Mouse (Mus musculus) forebrain, embryonic 10.5 days (tissue): Measurements from ENCODE around the gene Rab11fip5. TPM values are rescaled to one million over a fixed set of nuclear protein-coding genes. Genes with fewer than 3 reads are reported as not detected.

Experiments used
- DNase-seq: peaks from one replicate; pipeline ENCODE4 v3.0.0-alpha.2; 2017; ENCODE audit warnings: low spot score; ENCODE audit errors: extremely low spot score
- H3K27ac ChIP-seq: fragments of 300-500 bp; sonication (generic); 2 replicates; pipeline ENCODE4 v1.5.1; 2016; ENCODE audit warnings: mild to moderate bottlenecking
- H3K27me3 ChIP-seq: fragments of 300-500 bp; sonication (generic); 2 replicates; pipeline ENCODE4 v1.6.1; 2016; ENCODE audit warnings: mild to moderate bottlenecking; ENCODE audit not compliant: poor library complexity, severe bottlenecking
- H3K36me3 ChIP-seq: fragments of 300-500 bp; sonication (generic); replicated peaks from 2 replicates; pipeline ENCODE4 v1.6.1; 2016; ENCODE audit warnings: mild to moderate bottlenecking, moderate library complexity
- H3K4me1 ChIP-seq: fragments of 300-500 bp; sonication (generic); 2 replicates; pipeline ENCODE4 v1.6.1; 2016
- H3K4me3 ChIP-seq: fragments of 300-500 bp; sonication (generic); 2 replicates; pipeline ENCODE4 v1.5.1; 2016; ENCODE audit warnings: mild to moderate bottlenecking, moderate library complexity
- H3K9me3 ChIP-seq: fragments of 300-500 bp; sonication (generic); 2 replicates; pipeline ENCODE4 v1.6.1; 2016; ENCODE audit warnings: mild to moderate bottlenecking, moderate library complexity
- WGBS: fragments of 180-500 bp; shearing (Covaris S2); methylation state at CpG from one replicate; pipeline ENCODE4 v1.1.7; 2016; 5-methylcytosine and 5-hydroxymethylcytosine counted together
- polyA plus RNA-seq: library from polyadenylated mRNA; unstranded; fragments of >200 nt; fragmentation: Nextera tagmentation; extraction: Ambion mirVana; gene quantifications from 2 replicates; pipeline ENCODE4 v1.2.1, GENCODE M21; 2016

Rab11fip5 gene
- polyA plus RNA-seq, 1 experiment from 2014 or later = 3.1 TPM

GRCm38 (mm10) chr6:85339273-85339901, 35.0 kb downstream of the Rab11fip5 start:
- H3K27me3 ChIP-seq = peaks cover 64% of the 10 kb centered on the region

DNA sequence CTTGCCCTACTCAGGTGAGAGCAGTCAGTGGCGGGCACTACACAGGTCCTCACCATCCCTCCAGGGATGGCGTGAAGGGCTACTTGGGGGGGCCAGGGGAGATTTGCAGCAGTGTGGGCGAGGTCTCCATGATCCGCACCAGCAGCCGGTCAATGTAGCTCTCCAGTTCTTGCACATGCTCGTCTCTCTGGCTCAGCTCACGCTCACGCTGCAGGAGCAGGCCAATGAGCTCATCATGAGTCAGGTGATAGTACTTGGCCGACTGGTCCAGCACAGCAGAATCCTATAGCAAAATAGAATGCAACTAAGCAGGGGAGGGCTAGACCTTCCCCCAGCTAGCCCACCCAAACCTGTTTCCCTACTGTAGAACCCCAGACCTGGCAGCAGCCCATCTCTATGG, 37.5 kb downstream of the Rab11fip5 start:
- H3K4me3 ChIP-seq = no peak overlapping the region
- peaks cover 46% of the 10 kb centered on the region for H3K27me3 ChIP-seq
- no peaks in the 10 kb centered on the region for H3K36me3 ChIP-seq
- H3K27ac ChIP-seq = no peak overlapping the region
- 85% methylated on average over 9 of the region's 9 CpGs for whole genome bisulfite sequencing
- no peak for DNase-seq
- peaks cover 33% of the 10 kb centered on the region for H3K4me1 ChIP-seq
- no peaks in the 10 kb centered on the region for H3K9me3 ChIP-seq

More at GRCm38 (mm10) chr6:85339273-85339901, 35.0 kb downstream of the Rab11fip5 start:
- H3K4me3 ChIP-seq = no peak overlapping the region
- WGBS = 74% methylated on average over 1 of the region's 1 CpGs
- no peaks in the 10 kb centered on the region for H3K36me3 ChIP-seq
- H3K9me3 ChIP-seq = no peaks in the 10 kb centered on the region
- DNase-seq = no peak
- peaks cover 19% of the 10 kb centered on the region for H3K4me1 ChIP-seq
- H3K27ac ChIP-seq = no peak overlapping the region

GRCm38 (mm10) chr6:85335352-85335751, 39.1 kb downstream of the Rab11fip5 start:
- H3K9me3 ChIP-seq = no peaks in the 10 kb centered on the region
- H3K4me3 ChIP-seq = no peak overlapping the region
- DNase-seq = no peak
- H3K4me1 ChIP-seq = peaks cover 39% of the 10 kb centered on the region
- peaks cover 44% of the 10 kb centered on the region for H3K27me3 ChIP-seq
- WGBS = 68% methylated on average over 3 of the region's 3 CpGs
- 0 out of 2 replicates have a peak overlapping the region, but pooled peaks have one; percentile 51 for H3K27ac ChIP-seq
- H3K36me3 ChIP-seq = no peaks in the 10 kb centered on the region

DNA sequence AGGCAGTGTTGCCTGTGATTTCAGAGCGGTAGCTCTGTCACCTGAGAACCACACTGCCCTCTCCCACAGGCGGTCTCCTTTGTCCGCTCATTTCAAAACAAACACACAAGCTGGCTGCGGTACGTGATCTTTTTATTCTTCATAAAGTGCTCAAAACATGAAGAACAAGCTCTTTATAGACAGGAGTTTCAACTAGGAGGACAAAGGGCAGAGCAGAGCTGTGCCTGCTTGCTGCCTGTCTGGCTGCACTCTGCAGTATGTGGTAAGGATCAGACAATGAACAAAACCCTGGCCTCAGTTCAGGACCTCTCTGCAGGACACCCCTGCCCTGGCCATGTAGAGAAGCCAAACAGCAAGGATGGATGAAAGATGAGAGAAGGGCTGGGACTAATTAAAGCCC, 39.6 kb downstream of the Rab11fip5 start:
- Histone ChIP-seq H3K27ac (peak overlapping the region; percentile 51; the same call in 1 of the 2 replicates), H3K9me3 (no peaks in the 10 kb centered on the region), H3K36me3 (no peaks in the 10 kb centered on the region), H3K4me1 (peaks cover 39% of the 10 kb centered on the region), H3K27me3 (peaks cover 40% of the 10 kb centered on the region), H3K4me3 (no peak overlapping the region)
- WGBS = 65% methylated on average over 5 of the region's 5 CpGs
- no peak for DNase-seq

- DNase-seq = no peak
- peak overlapping the region; percentile 80; the same call in 1 of the 2 replicates for H3K4me3 ChIP-seq
- H3K9me3 ChIP-seq = no peaks in the 10 kb centered on the region
- H3K27me3 ChIP-seq = peaks cover 40% of the 10 kb centered on the region
- no peak overlapping the region for H3K27ac ChIP-seq
- no peaks in the 10 kb centered on the region for H3K36me3 ChIP-seq
- H3K4me1 ChIP-seq = peaks cover 39% of the 10 kb centered on the region
Observed at GRCm38 (mm10) chr6:85334251-85334650, 40.2 kb downstream of the Rab11fip5 start.

DNA sequence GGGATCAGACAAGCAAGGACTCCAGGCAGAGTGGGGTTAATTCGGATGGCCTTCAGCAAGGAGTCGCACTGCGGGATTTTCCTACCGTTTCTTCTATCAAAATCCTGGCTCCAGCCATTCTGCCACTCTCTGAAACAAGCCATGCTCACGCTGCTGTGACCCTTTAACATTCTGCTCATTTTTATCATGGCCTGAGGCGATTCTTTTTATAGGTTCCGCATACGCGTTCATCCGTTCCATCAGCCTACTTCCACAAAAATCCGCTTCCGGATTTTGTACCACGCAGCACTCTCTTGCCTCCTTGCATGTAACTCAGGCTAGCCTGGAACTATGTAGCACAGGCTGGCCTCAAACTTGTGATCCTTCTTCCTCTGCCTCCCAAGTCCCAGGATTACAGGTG, 40.7 kb downstream of the Rab11fip5 start:
- WGBS = 3% methylated on average over 13 of the region's 13 CpGs
- DNase-seq = no peak
- peak overlapping the region; percentile 80 for H3K4me3 ChIP-seq
- no peaks in the 10 kb centered on the region for H3K36me3 ChIP-seq
- H3K4me1 ChIP-seq = peaks cover 39% of the 10 kb centered on the region
- peaks cover 40% of the 10 kb centered on the region for H3K27me3 ChIP-seq
- H3K9me3 ChIP-seq = no peaks in the 10 kb centered on the region
- H3K27ac ChIP-seq = peak overlapping the region; percentile 95

GRCm38 (mm10) chr6:85333000-85333669, 41.3 kb downstream of the Rab11fip5 start, which contains the start of gene Sfxn5:
TSS of gene Sfxn5 (minus strand) at chr6:85333422.
- H3K27ac ChIP-seq = peak within 1 kb of the TSS; percentile 95
- H3K36me3 ChIP-seq = no peaks in the 10 kb centered on the region
- under 1% methylated on average over 49 of the region's 49 CpGs for WGBS
- peak; percentile 96 for DNase-seq
- H3K27me3 ChIP-seq = peaks cover 39% of the 10 kb centered on the region
- H3K4me1 ChIP-seq = peaks cover 39% of the 10 kb centered on the region
- peak within 1 kb of the TSS; percentile 80 for H3K4me3 ChIP-seq
- no peaks in the 10 kb centered on the region for H3K9me3 ChIP-seq

- Histone ChIP-seq H3K27me3 (peaks cover 32% of the 10 kb centered on the region), H3K4me3 (peak overlapping the region; percentile 80), H3K36me3 (no peaks in the 10 kb centered on the region), H3K27ac (peak overlapping the region; percentile 95), H3K4me1 (peaks cover 39% of the 10 kb centered on the region), H3K9me3 (no peaks in the 10 kb centered on the region)
- under 1% methylated on average over 41 of the region's 41 CpGs for WGBS
- DNase-seq = no peak
Observed at GRCm38 (mm10) chr6:85332351-85332999, 42.0 kb downstream of the Rab11fip5 start.

DNA sequence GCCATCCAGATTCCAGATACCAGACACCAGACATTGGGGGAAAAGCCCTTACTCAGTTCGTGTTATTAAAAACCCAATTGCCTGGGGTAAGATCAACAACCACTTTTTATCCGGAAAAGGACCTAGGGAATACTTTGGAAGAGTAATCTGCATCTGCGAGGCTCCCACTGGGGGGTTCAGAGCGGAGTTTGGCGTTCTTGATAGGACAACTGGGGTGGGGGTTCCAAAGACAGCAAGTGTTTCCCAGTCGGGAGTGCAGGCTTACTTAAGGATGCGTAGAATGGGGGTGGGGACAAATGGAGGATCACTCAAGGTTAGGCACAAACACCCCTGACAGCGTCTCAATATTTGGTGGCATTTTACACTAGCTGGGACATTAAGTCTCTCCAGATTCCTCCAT, 42.7 kb downstream of the Rab11fip5 start:
- Histone ChIP-seq H3K27ac (no peak overlapping the region), H3K27me3 (peaks cover 27% of the 10 kb centered on the region), H3K4me1 (peaks cover 39% of the 10 kb centered on the region), H3K36me3 (no peaks in the 10 kb centered on the region), H3K9me3 (no peaks in the 10 kb centered on the region), H3K4me3 (peak overlapping the region; percentile 80)
- no peak for DNase-seq
- 10% methylated on average over 8 of the region's 8 CpGs for WGBS

- Histone ChIP-seq H3K4me1 (peaks cover 39% of the 10 kb centered on the region), H3K27ac (no peak overlapping the region), H3K9me3 (no peaks in the 10 kb centered on the region), H3K36me3 (no peaks in the 10 kb centered on the region), H3K4me3 (peak overlapping the region; percentile 80), H3K27me3 (peaks cover 22% of the 10 kb centered on the region)
- no peak for DNase-seq
- 53% methylated on average over 6 of the region's 6 CpGs for WGBS
Observed at GRCm38 (mm10) chr6:85331221-85331735, 43.2 kb downstream of the Rab11fip5 start.

DNA sequence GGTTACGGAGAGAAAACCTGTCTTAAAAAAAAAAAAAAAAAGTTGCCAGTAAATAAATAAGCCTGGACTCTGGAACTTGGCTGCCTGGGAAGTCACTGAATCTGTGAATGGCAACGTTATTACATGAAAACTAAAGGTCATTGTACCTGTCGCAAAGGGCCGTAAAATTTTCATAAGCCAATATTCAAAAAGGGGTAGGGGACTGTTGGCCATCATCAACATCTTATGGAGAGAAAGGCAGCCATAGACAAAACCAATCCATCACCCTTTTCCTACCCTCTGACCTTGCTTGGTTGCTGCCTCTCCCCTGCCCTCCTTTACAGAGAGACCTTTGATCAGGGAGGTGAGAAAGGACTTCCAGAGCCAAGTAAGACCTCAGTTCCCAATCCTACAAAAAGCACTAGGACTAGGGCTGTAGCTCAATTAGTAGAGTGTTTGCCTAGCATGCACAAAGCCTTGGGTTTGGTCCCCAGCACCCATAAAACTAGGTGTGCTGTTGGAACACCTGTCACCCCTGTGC, 44.7 kb downstream of the Rab11fip5 start:
- H3K27me3 ChIP-seq = peaks cover 14% of the 10 kb centered on the region

DNA sequence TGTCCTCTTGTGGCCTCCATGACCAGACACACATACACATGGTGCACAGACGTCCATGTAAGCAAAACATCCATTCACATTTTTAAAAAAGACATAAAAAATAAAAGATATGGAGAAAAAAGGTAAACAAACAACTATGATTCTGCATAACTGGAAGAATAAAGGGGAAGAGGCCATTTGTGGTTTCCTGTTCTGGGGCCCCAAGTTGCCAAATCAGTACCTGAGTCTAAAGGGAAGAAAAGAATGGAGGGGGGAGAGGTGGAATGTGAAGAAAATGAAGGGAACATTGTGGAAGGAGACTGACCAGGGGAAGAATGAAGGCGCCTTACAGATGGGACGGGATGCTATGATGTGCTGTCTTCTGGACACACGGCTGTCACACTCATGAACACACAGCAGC, 47.9 kb downstream of the Rab11fip5 start:
- 90% methylated on average over 4 of the region's 4 CpGs for WGBS
- H3K4me1 ChIP-seq = peaks cover 15% of the 10 kb centered on the region
- DNase-seq = no peak
- no peaks in the 10 kb centered on the region for H3K9me3 ChIP-seq
- H3K36me3 ChIP-seq = no peaks in the 10 kb centered on the region
- no peak overlapping the region for H3K27ac ChIP-seq
- peaks cover 10% of the 10 kb centered on the region for H3K27me3 ChIP-seq
- no peak overlapping the region for H3K4me3 ChIP-seq

More for the DNA sequence above, 44.7 kb downstream of the Rab11fip5 start:
- Histone ChIP-seq H3K9me3 (no peaks in the 10 kb centered on the region), H3K4me1 (peaks cover 37% of the 10 kb centered on the region), H3K4me3 (no peak overlapping the region), H3K27ac (no peak overlapping the region), H3K36me3 (no peaks in the 10 kb centered on the region)
- WGBS = 90% methylated on average over 4 of the region's 4 CpGs
- no peak for DNase-seq
